Mouse (Mus musculus) hindbrain, embryonic 11.5 days (tissue): ENCODE results near the gene Mxd1. TPM values are rescaled to one million over a fixed set of nuclear protein-coding genes. Genes with fewer than 3 reads are reported as not detected.

Experiments
- ATAC-seq: fragments of 200-750 bp; cut with Nextera tagmentation; 2 replicates; pipeline ENCODE4 v1.8.0; 2017; ENCODE audit warnings: mild to moderate bottlenecking, moderate TSS enrichment, moderate library complexity; ENCODE audit not compliant: low FRiP score
- DNase-seq: peaks from one replicate; pipeline ENCODE4 v3.0.0-alpha.2; 2015; ENCODE audit warnings: low spot score
- H3K27ac ChIP-seq: fragments of 300-500 bp; sonication (generic); 2 replicates; pipeline ENCODE4 v1.5.1; 2014; ENCODE audit warnings: mild to moderate bottlenecking, low read depth, low read length
- H3K27me3 ChIP-seq: fragments of 300-500 bp; sonication (generic); 2 replicates; pipeline ENCODE4 v1.6.1; 2014; ENCODE audit warnings: mild to moderate bottlenecking, low read length, moderate library complexity, mixed read lengths; ENCODE audit not compliant: control insufficient read depth, insufficient read depth
- H3K36me3 ChIP-seq: fragments of 300-500 bp; sonication (generic); 2 replicates; pipeline ENCODE4 v1.6.1; 2014; ENCODE audit warnings: mild to moderate bottlenecking, low read length, moderate library complexity, mixed read lengths; ENCODE audit not compliant: control insufficient read depth, insufficient read depth
- H3K4me1 ChIP-seq: fragments of 300-500 bp; sonication (generic); replicated peaks from 2 replicates; pipeline ENCODE4 v1.6.1; 2014; ENCODE audit warnings: low read length, mixed read lengths; ENCODE audit not compliant: control insufficient read depth, insufficient read depth
- H3K4me2 ChIP-seq: fragments of 300-500 bp; sonication (generic); replicated peaks from 2 replicates; pipeline ENCODE4 v1.6.1; 2014; ENCODE audit warnings: mild to moderate bottlenecking, low read depth, low read length
- H3K4me3 ChIP-seq: fragments of 300-500 bp; sonication (generic); 2 replicates; pipeline ENCODE4 v1.5.1; 2014; ENCODE audit warnings: low read depth, low read length
- H3K9ac ChIP-seq: fragments of 300-500 bp; sonication (generic); 2 replicates; pipeline ENCODE4 v1.6.1; 2014; ENCODE audit warnings: low read depth, low read length
- H3K9me3 ChIP-seq: fragments of 300-500 bp; sonication (generic); 2 replicates; pipeline ENCODE4 v1.6.1; 2016; ENCODE audit warnings: low read length; ENCODE audit not compliant: control insufficient read depth
- WGBS: fragments of 180-500 bp; shearing (Covaris S2); extraction: QIAGEN DNeasy Blood & Tissue Kit; methylation state at CpG from one replicate; pipeline ENCODE4 v1.1.7; 2014; 5-methylcytosine and 5-hydroxymethylcytosine counted together
- polyA plus RNA-seq: library from polyadenylated mRNA; unstranded; fragments of >200 nt; fragmentation: Nextera tagmentation; extraction: Ambion mirVana; gene quantifications from 2 replicates; pipeline ENCODE4 v1.2.1, GENCODE M21; 2014

Mxd1 gene
- polyA plus RNA-seq, 1 experiment from 2014 or later = 16.6 TPM

- WGBS = 87% methylated on average over 8 of the region's 8 CpGs
- no peak overlapping the region for H3K4me3 ChIP-seq
- no peak overlapping the region for H3K4me2 ChIP-seq
- H3K9me3 ChIP-seq = no peaks in the 10 kb centered on the region
- no peaks in the 10 kb centered on the region for H3K36me3 ChIP-seq
- H3K4me1 ChIP-seq = no peaks in the 10 kb centered on the region
- no peak for DNase-seq
- no peak for ATAC-seq
- H3K27me3 ChIP-seq = no peaks in the 10 kb centered on the region
- H3K27ac ChIP-seq = no peak overlapping the region
- H3K9ac ChIP-seq = no peak overlapping the region
These were observed 28.2 kb downstream of the Mxd1 start for GRCm38 (mm10) chr6:86640776-86641175.

DNA sequence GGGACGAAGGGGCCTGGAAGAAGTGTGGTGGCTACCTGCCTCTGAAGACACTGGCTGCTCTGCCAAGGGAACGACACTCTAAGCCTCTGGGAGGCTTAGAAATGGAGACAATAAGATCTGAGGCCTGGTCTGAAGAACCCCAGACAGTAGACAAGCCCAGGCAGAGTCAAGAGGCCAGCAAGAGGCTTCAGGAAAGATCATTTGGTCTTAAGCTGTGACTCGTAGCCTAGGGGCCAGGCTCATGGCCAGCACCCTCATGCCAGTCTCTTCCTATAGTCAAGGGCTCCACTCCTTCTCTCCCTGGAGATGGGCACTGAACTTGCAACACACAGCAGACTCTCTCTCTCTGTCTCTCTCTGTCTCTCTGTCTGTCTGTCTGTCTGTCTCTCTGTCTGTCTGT, 28.8 kb downstream of the Mxd1 start:
- Histone ChIP-seq H3K27ac (no peak overlapping the region), H3K36me3 (no peaks in the 10 kb centered on the region), H3K4me3 (no peak overlapping the region), H3K4me1 (no peaks in the 10 kb centered on the region), H3K9me3 (no peaks in the 10 kb centered on the region), H3K4me2 (no peak overlapping the region), H3K9ac (no peak overlapping the region), H3K27me3 (no peaks in the 10 kb centered on the region)
- no peak for ATAC-seq
- DNase-seq = no peak
- 83% methylated on average over 3 of the region's 3 CpGs for WGBS

GRCm38 (mm10) chr6:86639180-86640160, 29.5 kb downstream of the Mxd1 start:
- DNase-seq = no peak
- Histone ChIP-seq H3K27me3 (no peaks in the 10 kb centered on the region), H3K9ac (no peak overlapping the region), H3K27ac (no peak overlapping the region), H3K4me3 (no peak overlapping the region), H3K36me3 (no peaks in the 10 kb centered on the region), H3K9me3 (no peaks in the 10 kb centered on the region), H3K4me1 (no peaks in the 10 kb centered on the region), H3K4me2 (no peak overlapping the region)
- ATAC-seq = no peak
- WGBS = 82% methylated on average over 18 of the region's 18 CpGs

- 38% methylated on average over 2 of the region's 2 CpGs for WGBS
- no peak overlapping the region for H3K27ac ChIP-seq
- H3K4me1 ChIP-seq = no peaks in the 10 kb centered on the region
- DNase-seq (peak; percentile 4), ATAC-seq (no peak)
- no peak overlapping the region for H3K4me2 ChIP-seq
- no peak overlapping the region for H3K9ac ChIP-seq
- H3K36me3 ChIP-seq = no peaks in the 10 kb centered on the region
- no peaks in the 10 kb centered on the region for H3K9me3 ChIP-seq
- H3K4me3 ChIP-seq = no peak overlapping the region
- H3K27me3 ChIP-seq = no peaks in the 10 kb centered on the region
These were observed 30.5 kb downstream of the Mxd1 start for GRCm38 (mm10) chr6:86638434-86638833.

DNA sequence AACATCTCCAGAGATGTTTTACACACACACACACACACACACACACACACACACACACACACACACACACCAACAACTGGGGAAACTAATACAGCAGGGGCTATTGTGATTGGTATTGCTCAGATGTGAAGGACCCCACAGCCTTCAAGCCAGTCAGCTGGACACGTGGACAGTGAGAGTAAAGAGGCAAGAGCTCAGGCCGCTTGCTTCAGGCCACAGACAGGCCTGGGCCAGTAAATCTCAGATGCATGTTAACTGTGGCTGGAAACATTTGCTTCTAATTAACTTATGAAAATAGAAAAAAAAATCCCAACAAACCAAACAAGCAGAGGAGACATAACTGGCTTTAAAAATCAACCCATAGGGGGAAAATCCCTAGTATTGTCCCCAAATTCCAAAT, 31.1 kb downstream of the Mxd1 start:
- no peak overlapping the region for H3K4me2 ChIP-seq
- H3K9me3 ChIP-seq = no peaks in the 10 kb centered on the region
- ATAC-seq (no peak), DNase-seq (no peak)
- 75% methylated on average over 2 of the region's 2 CpGs for WGBS
- H3K27ac ChIP-seq = no peak overlapping the region
- H3K36me3 ChIP-seq = no peaks in the 10 kb centered on the region
- no peak overlapping the region for H3K9ac ChIP-seq
- H3K4me3 ChIP-seq = no peak overlapping the region
- H3K4me1 ChIP-seq = no peaks in the 10 kb centered on the region
- no peaks in the 10 kb centered on the region for H3K27me3 ChIP-seq

- no peak overlapping the region for H3K4me2 ChIP-seq
- no peak overlapping the region for H3K27ac ChIP-seq
- no peaks in the 10 kb centered on the region for H3K9me3 ChIP-seq
- no peaks in the 10 kb centered on the region for H3K4me1 ChIP-seq
- H3K9ac ChIP-seq = no peak overlapping the region
- 70% methylated on average over 4 of the region's 4 CpGs for whole genome bisulfite sequencing
- H3K36me3 ChIP-seq = no peaks in the 10 kb centered on the region
- no peak overlapping the region for H3K4me3 ChIP-seq
- DNase-seq (no peak), ATAC-seq (no peak)
- H3K27me3 ChIP-seq = no peaks in the 10 kb centered on the region
These were observed 31.7 kb downstream of the Mxd1 start for GRCm38 (mm10) chr6:86637171-86637835.

GRCm38 (mm10) chr6:86636495-86636894, 32.5 kb downstream of the Mxd1 start:
- no peak overlapping the region for H3K9ac ChIP-seq
- no peak for DNase-seq
- no peaks in the 10 kb centered on the region for H3K36me3 ChIP-seq
- no peak overlapping the region for H3K4me3 ChIP-seq
- no peak overlapping the region for H3K27ac ChIP-seq
- no peaks in the 10 kb centered on the region for H3K27me3 ChIP-seq
- no peaks in the 10 kb centered on the region for H3K9me3 ChIP-seq
- no peak overlapping the region for H3K4me2 ChIP-seq
- no peak for ATAC-seq
- 74% methylated on average over 2 of the region's 2 CpGs for WGBS
- no peaks in the 10 kb centered on the region for H3K4me1 ChIP-seq

DNA sequence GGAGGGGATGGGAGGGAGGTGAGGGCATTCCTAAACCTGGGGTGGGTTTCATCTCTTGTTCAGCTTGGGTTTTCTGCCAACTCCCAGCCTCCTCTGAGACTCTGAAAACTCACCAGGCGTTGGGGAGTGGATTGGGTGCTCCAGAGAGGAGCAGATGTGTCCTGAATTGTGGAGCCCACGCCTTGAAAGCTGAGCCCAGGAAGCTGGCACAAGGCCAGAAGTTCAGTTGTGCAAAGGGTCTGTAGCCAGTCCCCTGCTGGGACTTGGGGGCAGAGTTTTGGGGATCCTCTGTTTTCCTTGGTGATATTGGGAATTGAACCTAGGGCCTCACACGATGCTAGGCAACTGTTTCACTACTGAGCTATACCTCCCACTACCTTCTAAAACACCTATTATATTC, 38.8 kb downstream of the Mxd1 start:
- H3K36me3 ChIP-seq = no peaks in the 10 kb centered on the region
- H3K9me3 ChIP-seq = no peaks in the 10 kb centered on the region
- no peak overlapping the region for H3K9ac ChIP-seq
- WGBS = 76% methylated on average over 3 of the region's 3 CpGs
- no peak overlapping the region for H3K27ac ChIP-seq
- H3K4me3 ChIP-seq = no peak overlapping the region
- ATAC-seq = no peak
- H3K27me3 ChIP-seq = no peaks in the 10 kb centered on the region
- no peaks in the 10 kb centered on the region for H3K4me1 ChIP-seq
- H3K4me2 ChIP-seq = no peak overlapping the region
- no peak for DNase-seq

- WGBS = 44% methylated on average over 10 of the region's 10 CpGs
These were observed 41.0 kb downstream of the Mxd1 start, which contains the start of gene Asprv1 for GRCm38 (mm10) chr6:86627946-86628345. Gene Asprv1, plus strand, starts transcription at chr6:86628164.

More at GRCm38 (mm10) chr6:86627946-86628345, 41.0 kb downstream of the Mxd1 start, which contains the start of gene Asprv1:
- H3K9me3 ChIP-seq = no peaks in the 10 kb centered on the region
- no peak within 1 kb of the TSS for H3K27ac ChIP-seq
- ATAC-seq = no peak
- no peaks in the 10 kb centered on the region for H3K27me3 ChIP-seq
- no peak for DNase-seq
- no peak within 1 kb of the TSS for H3K4me3 ChIP-seq
- no peak within 1 kb of the TSS for H3K4me2 ChIP-seq
- H3K9ac ChIP-seq = no peak within 1 kb of the TSS
- H3K36me3 ChIP-seq = no peaks in the 10 kb centered on the region
- H3K4me1 ChIP-seq = no peaks in the 10 kb centered on the region
